Mouse (Mus musculus) forebrain, embryonic 16.5 days (tissue): ENCODE data around the gene Vmn1r107. TPM values are rescaled to one million over a fixed set of nuclear protein-coding genes. Genes with fewer than 3 reads are reported as not detected.
"Not testable (repeated sequence)": the region's sequence is repeated elsewhere in the genome, so short reads cannot be mapped to it uniquely, and the experiment has no call there.

Experiments used
- ATAC-seq: fragments of 200-750 bp; cut with Nextera tagmentation; 2 replicates; pipeline ENCODE4 v1.8.0; 2017; ENCODE audit warnings: mild to moderate bottlenecking, moderate library complexity
- H3K27ac ChIP-seq: fragments of 300-500 bp; sonication (generic); 2 replicates; pipeline ENCODE4 v1.5.1; 2014; ENCODE audit warnings: low read length, control low read depth
- H3K27me3 ChIP-seq: fragments of 300-500 bp; sonication (generic); replicated peaks from 2 replicates; pipeline ENCODE4 v1.6.1; 2014; ENCODE audit warnings: low read length; ENCODE audit not compliant: control insufficient read depth, insufficient read depth
- H3K36me3 ChIP-seq: fragments of 300-500 bp; sonication (generic); 2 replicates; pipeline ENCODE4 v1.6.1; 2014; ENCODE audit not compliant: control insufficient read depth, insufficient read depth
- H3K4me1 ChIP-seq: fragments of 300-500 bp; sonication (generic); replicated peaks from 2 replicates; pipeline ENCODE4 v1.6.1; 2014; ENCODE audit warnings: low read length; ENCODE audit not compliant: control insufficient read depth, insufficient read depth
- H3K4me2 ChIP-seq: fragments of 300-500 bp; sonication (generic); 2 replicates; pipeline ENCODE4 v1.6.1; 2014; ENCODE audit warnings: mild to moderate bottlenecking, low read length, control low read depth
- H3K4me3 ChIP-seq: fragments of 300-500 bp; sonication (generic); replicated peaks from 2 replicates; pipeline ENCODE4 v1.5.1; 2014; ENCODE audit warnings: mild to moderate bottlenecking, low read length, control low read depth
- H3K9ac ChIP-seq: fragments of 300-500 bp; sonication (generic); replicated peaks from 2 replicates; pipeline ENCODE4 v1.6.1; 2014; ENCODE audit warnings: low read depth, low read length, control low read depth
- H3K9me3 ChIP-seq: fragments of 300-500 bp; sonication (generic); 2 replicates; pipeline ENCODE4 v1.6.1; 2016; ENCODE audit warnings: low read length; ENCODE audit not compliant: control insufficient read depth
- WGBS: fragments of 180-500 bp; shearing (Covaris S2); extraction: QIAGEN DNeasy Blood & Tissue Kit; methylation state at CpG from one replicate; pipeline ENCODE4 v1.1.7; 2014; 5-methylcytosine and 5-hydroxymethylcytosine counted together
- polyA plus RNA-seq: library from polyadenylated mRNA; unstranded; fragments of >200 nt; fragmentation: Nextera tagmentation; extraction: Ambion mirVana; gene quantifications from 2 replicates; pipeline ENCODE4 v1.2.1, GENCODE M21; 2015

Gene Vmn1r107
- not detected in 2 replicates for polyA plus RNA-seq

DNA sequence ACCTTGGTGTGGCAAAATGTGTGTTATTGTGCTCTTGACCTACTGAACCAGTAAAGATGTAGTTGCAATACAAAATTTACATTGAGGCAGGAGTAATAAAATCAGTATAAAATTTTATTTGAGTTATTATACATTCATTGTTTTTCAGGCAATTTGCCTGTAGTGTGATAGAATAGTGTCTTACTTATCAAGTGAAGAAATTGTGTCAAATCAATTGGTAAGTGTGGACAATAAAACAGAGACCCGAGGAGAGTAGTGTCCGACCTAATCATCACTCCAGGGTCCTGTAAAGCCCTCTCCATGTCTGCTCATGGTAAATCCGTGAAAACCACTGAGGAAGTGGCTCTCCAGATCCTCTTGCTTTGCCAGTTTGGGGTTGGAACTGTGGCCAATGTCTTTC lies at the start of gene Vmn1r107:
TSS of gene Vmn1r107 (plus strand) at position 301 of the 400 bp plus-strand sequence.
- no CpG with 5 or more reads among the region's 3 CpGs for WGBS
- H3K4me3 ChIP-seq, H3K36me3 ChIP-seq, ATAC-seq, H3K4me1 ChIP-seq, H3K27ac ChIP-seq, H3K4me2 ChIP-seq, H3K27me3 ChIP-seq, H3K9ac ChIP-seq, H3K9me3 ChIP-seq: not testable (repeated sequence)

DNA sequence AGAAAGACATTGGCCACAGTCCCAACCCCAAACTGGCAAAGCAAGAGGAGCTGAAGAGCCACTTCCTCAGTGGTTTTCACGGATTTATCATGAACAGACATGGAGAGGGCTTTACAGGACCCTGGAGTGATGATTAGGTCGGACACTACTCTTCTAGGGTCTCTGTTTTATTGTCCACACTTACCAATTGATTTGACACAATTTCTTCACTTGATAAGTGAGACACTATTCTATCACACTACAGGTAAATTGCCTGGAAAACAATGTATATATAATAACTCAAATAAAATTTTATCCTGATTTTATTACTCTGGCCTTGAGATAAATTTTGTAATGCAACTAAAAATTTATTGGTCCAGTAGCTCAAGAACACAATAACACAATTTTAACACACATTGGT lies 34.4 kb downstream of the Vmn1r107 start, which contains the start of gene Vmn1r111:
TSS of gene Vmn1r111 (minus strand) at position 101 of the 400 bp plus-strand sequence.
- not testable (repeated sequence) for H3K27me3 ChIP-seq, ATAC-seq, H3K4me3 ChIP-seq, H3K27ac ChIP-seq, H3K36me3 ChIP-seq, H3K4me2 ChIP-seq, H3K9ac ChIP-seq, H3K4me1 ChIP-seq, H3K9me3 ChIP-seq
- WGBS, result no CpG with 5 or more reads among the region's 2 CpGs

Other genes starting within 250 kb of the Vmn1r107 start
- gene Vmn1r101, start 226.3 kb upstream of the Vmn1r107 start, polyA plus RNA-seq, result not detected in 2 replicates
- gene Gm10670, start 194.0 kb upstream of the Vmn1r107 start, polyA plus RNA-seq, result not detected in 2 replicates
- gene Vmn1r103, start 158.4 kb upstream of the Vmn1r107 start, polyA plus RNA-seq, result not detected in 2 replicates
- not detected in 2 replicates for gene Vmn1r104, start 135.1 kb upstream of the Vmn1r107 start, polyA plus RNA-seq
- gene Gm5726, start 123.2 kb upstream of the Vmn1r107 start, polyA plus RNA-seq, result not detected in 2 replicates
- gene Gm4141, start 92.7 kb upstream of the Vmn1r107 start, polyA plus RNA-seq, result not detected in 2 replicates
- gene Gm4513, start 69.9 kb upstream of the Vmn1r107 start, polyA plus RNA-seq, result not detected in 2 replicates
- not detected in 2 replicates for gene Vmn1r111, start 34.3 kb downstream of the Vmn1r107 start, polyA plus RNA-seq
- not detected in 2 replicates for gene Gm10668, start 61.7 kb downstream of the Vmn1r107 start, polyA plus RNA-seq
- not detected in 2 replicates for gene Vmn1r112, start 102.3 kb downstream of the Vmn1r107 start, polyA plus RNA-seq
- not detected in 2 replicates for gene Vmn1r113, start 118.4 kb downstream of the Vmn1r107 start, polyA plus RNA-seq
- not detected in 2 replicates for gene Vmn1r114, start 143.3 kb downstream of the Vmn1r107 start, polyA plus RNA-seq
- gene Vmn1r115, start 176.1 kb downstream of the Vmn1r107 start, polyA plus RNA-seq, result not detected in 2 replicates
- not detected in 2 replicates for gene Vmn1r116, start 203.3 kb downstream of the Vmn1r107 start, polyA plus RNA-seq
- gene Vmn1r117, start 215.2 kb downstream of the Vmn1r107 start, polyA plus RNA-seq, result not detected in 2 replicates
- not detected in 2 replicates for gene Vmn1r118, start 243.4 kb downstream of the Vmn1r107 start, polyA plus RNA-seq